7 mouse cellular contexts compared by ENCODE assay signal in the genomic region with DNA sequence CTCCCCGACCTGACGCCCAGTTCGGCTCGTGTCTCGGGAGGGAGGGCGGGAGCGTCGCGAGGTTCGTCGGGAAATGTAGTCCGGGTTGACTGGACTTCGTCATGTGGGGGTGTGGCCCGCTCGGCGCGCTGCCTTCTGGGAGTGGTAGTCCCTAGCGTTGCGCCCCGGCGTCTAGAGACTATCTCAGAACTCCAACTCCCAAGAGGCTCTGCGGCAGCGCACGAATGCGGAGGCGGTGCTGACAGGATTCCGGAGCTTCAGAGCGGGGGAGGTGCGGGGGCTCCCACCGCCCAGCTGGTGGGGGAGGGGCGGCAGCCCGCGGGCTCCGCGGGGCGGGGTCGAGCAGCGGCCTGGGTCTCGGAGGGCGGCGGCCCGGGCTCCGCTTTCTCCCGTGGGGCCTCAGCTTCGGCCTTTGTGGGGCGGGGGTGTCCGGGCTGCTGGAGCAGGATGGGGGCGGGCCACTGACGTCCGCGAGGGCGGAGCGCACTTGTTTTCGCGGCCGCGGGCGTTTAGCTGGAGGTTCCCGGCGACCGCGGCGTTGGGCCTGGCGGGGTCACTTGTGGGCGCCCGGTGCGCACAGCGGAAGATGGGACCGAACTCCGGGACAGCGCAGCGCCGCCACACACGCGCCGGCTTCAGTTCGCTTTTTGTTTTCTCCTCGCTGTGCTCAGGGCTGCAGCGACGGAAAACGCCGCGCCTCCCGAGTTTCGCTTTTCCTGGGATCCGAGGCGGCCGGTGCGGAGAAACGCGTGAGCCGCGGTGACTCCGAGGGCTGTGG. TPM values are rescaled to one million over a fixed set of nuclear protein-coding genes. Genes with fewer than 3 reads are reported as not detected.
DNase-seq lines count a peak whose midpoint lies in the region; ATAC-seq lines count a peak whose summit lies in the region.

TSS of gene Phf13 (minus strand) at position 86 of the 778 bp plus-strand sequence.

- no peaks in the 10 kb centered on the region for H3K27me3 ChIP-seq in embryonic facial prominence, embryonic 12.5 days
- no peaks in the 10 kb centered on the region for H3K27me3 ChIP-seq in limb, embryonic 11.5 days (ENCODE audit: control insufficient read depth, insufficient read depth, low read length)
- H3K27me3 ChIP-seq in midbrain, embryonic 14.5 days (ENCODE audit: control insufficient read depth, insufficient read depth, low read length), result no peaks in the 10 kb centered on the region

- peaks cover 23% of the 10 kb centered on the region for H3K4me1 ChIP-seq in embryonic facial prominence, embryonic 12.5 days
- H3K4me1 ChIP-seq in limb, embryonic 11.5 days (ENCODE audit: control insufficient read depth, insufficient read depth, low read length), result peaks cover 8% of the 10 kb centered on the region
- H3K4me1 ChIP-seq in midbrain, embryonic 14.5 days (ENCODE audit: control insufficient read depth, insufficient read depth, low read length), result peaks cover 9% of the 10 kb centered on the region

- peak; percentile 92 for ATAC-seq in embryonic facial prominence, embryonic 12.5 days (ENCODE audit: insufficient number of reproducible peaks, insufficient read depth, low FRiP score, low TSS enrichment)
- peak; percentile 97 for ATAC-seq in limb, embryonic 11.5 days (ENCODE audit: insufficient number of reproducible peaks, low FRiP score, low TSS enrichment, low read depth)
- peak; percentile 98 for ATAC-seq in midbrain, embryonic 14.5 days (ENCODE audit: low FRiP score, low TSS enrichment)

- peaks cover 20% of the 10 kb centered on the region for H3K36me3 ChIP-seq in embryonic facial prominence, embryonic 12.5 days
- H3K36me3 ChIP-seq in limb, embryonic 11.5 days (ENCODE audit: control insufficient read depth, insufficient read depth, low read length), result peaks cover 7% of the 10 kb centered on the region
- peaks cover 20% of the 10 kb centered on the region for H3K36me3 ChIP-seq in midbrain, embryonic 14.5 days (ENCODE audit: control insufficient read depth, insufficient read depth, low read length)

- peak within 1 kb of the TSS; percentile 99 for H3K9ac ChIP-seq in embryonic facial prominence, embryonic 12.5 days
- H3K9ac ChIP-seq in limb, embryonic 11.5 days (ENCODE audit: low read length), result peak within 1 kb of the TSS; percentile 89
- peak within 1 kb of the TSS; percentile 84 for H3K9ac ChIP-seq in midbrain, embryonic 14.5 days (replicated peaks; ENCODE audit: low read length)

- H3K27ac ChIP-seq in embryonic facial prominence, embryonic 12.5 days, result peak within 1 kb of the TSS; percentile 88
- H3K27ac ChIP-seq in limb, embryonic 11.5 days (replicated peaks; ENCODE audit: low read depth, low read length), result peak within 1 kb of the TSS; percentile 70
- H3K27ac ChIP-seq in midbrain, embryonic 14.5 days (replicated peaks; ENCODE audit: low read depth, low read length), result peak within 1 kb of the TSS; percentile 87

- H3K4me2 ChIP-seq in embryonic facial prominence, embryonic 12.5 days (replicated peaks), result peak within 1 kb of the TSS; percentile 77
- peak within 1 kb of the TSS; percentile 78 for H3K4me2 ChIP-seq in limb, embryonic 11.5 days (ENCODE audit: low read depth, severe bottlenecking)
- H3K4me2 ChIP-seq in midbrain, embryonic 14.5 days (ENCODE audit: low read length), result peak within 1 kb of the TSS; percentile 91

- H3K4me3 ChIP-seq in embryonic facial prominence, embryonic 12.5 days, result peak within 1 kb of the TSS; percentile 100
- peak within 1 kb of the TSS; percentile 98 for H3K4me3 ChIP-seq in limb, embryonic 11.5 days (ENCODE audit: low read depth, low read length)
- H3K4me3 ChIP-seq in midbrain, embryonic 14.5 days (replicated peaks; ENCODE audit: low read depth, low read length), result peak within 1 kb of the TSS; percentile 83

- DNase-seq in adrenal gland, postnatal 25 days, result peak; percentile 98
- peak; percentile 100 for DNase-seq in heart, adult 11 months
- peak; percentile 99 for DNase-seq in kidney, adult 18-20 months
- peak; percentile 100 for DNase-seq in limb, embryonic 11.5 days (ENCODE audit: low spot score)
- peak; percentile 100 for DNase-seq in midbrain, embryonic 14.5 days
- DNase-seq in spleen, adult 18-20 months, result peak; percentile 98

- under 1% methylated on average over 93 of the region's 94 CpGs for WGBS in embryonic facial prominence, embryonic 12.5 days
- under 1% methylated on average over 75 of the region's 94 CpGs for WGBS in limb, embryonic 11.5 days
- WGBS in midbrain, embryonic 14.5 days, result under 1% methylated on average over 94 of the region's 94 CpGs

- no peaks in the 10 kb centered on the region for H3K9me3 ChIP-seq in embryonic facial prominence, embryonic 12.5 days
- H3K9me3 ChIP-seq in limb, embryonic 11.5 days (ENCODE audit: control insufficient read depth, low read length), result no peaks in the 10 kb centered on the region
- H3K9me3 ChIP-seq in midbrain, embryonic 14.5 days (ENCODE audit: control insufficient read depth, low read length), result no peaks in the 10 kb centered on the region

RNA-seq across cellular contexts. Expression of gene Phf13, which starts in this region (rescaled TPM):
- total RNA-seq in adrenal gland, postnatal 25 days (2021), result 14.4 and 19.0 TPM in 2 replicates
- polyA plus RNA-seq in embryonic facial prominence, embryonic 12.5 days (2016; fragmentation: Nextera tagmentation; extraction: Ambion mirVana), result 42.2 and 44.3 TPM in 2 replicates
- polyA plus RNA-seq in limb, embryonic 11.5 days (2014; fragmentation: Nextera tagmentation; extraction: Ambion mirVana), result 28.6 and 29.4 TPM in 2 replicates
- 16.9 and 19.0 TPM in 2 replicates for polyA plus RNA-seq in midbrain, embryonic 14.5 days (2014; fragmentation: Nextera tagmentation; extraction: Ambion mirVana)

Comparison
In these comparisons a context has a peak if more than half of its experiments do, and no peak if none do; other contexts are left out.
1. Peak in every context shown above with its lines: DNase-seq, ATAC-seq, H3K4me3 ChIP-seq and H3K27ac ChIP-seq.